In the genomic region with DNA sequence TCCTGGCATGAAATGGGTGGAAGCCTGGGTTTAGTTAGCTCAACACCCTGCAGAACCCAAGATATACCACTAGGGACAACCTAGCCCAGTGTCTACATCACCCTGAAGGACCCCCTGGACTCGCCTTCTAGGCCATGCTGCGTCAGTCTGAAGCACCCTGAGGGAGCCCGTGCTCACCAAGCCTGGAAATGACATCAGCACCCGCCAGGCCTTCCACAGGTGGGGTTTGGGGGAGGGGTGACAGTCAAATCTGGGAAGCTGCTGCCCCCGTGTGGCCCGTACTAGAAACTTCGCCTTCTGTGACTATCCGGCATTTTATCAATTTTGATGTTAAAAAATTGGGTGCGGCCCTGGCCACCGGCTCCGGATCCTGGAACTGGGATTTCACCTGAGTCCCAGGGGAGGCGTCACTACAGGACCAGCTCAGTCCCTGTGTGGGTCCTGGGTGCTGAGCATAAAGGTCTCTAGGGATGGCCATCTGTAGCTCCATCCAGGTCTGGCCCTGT, we compare ENCODE assay signal across 8 mouse cellular contexts. TPM values are rescaled to one million over a fixed set of nuclear protein-coding genes. Genes with fewer than 3 reads are reported as not detected.
DNase-seq lines count a peak whose midpoint lies in the region; ATAC-seq and TF ChIP-seq lines count a peak whose summit lies in the region.

No protein-coding gene starts in this region.

- intact Hi-C loops in gastrocnemius, postnatal 14 days (cut with DNase I; ENCODE audit: low total_unique reads): loop anchor here (5.0 kb wide), 1 partner anchor 49 kb away; a partner anchor contains a TSS
- intact Hi-C loops in left cerebral cortex, postnatal 10 days (cut with DNase I): loop anchor here (10.0 kb wide), 1 partner anchor 53 kb away; a partner anchor contains a TSS

- no peak overlapping the region for H3K4me3 ChIP-seq in cortical plate, adult 2 months (ENCODE audit: insufficient read depth, low read length)

- TF ChIP-seq POLR2A in cortical plate, adult 2 months (IDR thresholded peaks at IDR 0.05; ENCODE audit: extremely low read depth, insufficient read depth, low read length): no peak

- peaks cover 2% of the 10 kb centered on the region; the same call in 1 of the 2 replicates for H3K4me1 ChIP-seq in cortical plate, adult 2 months (ENCODE audit: control insufficient read depth, insufficient read depth, low read length)

- peak; percentile 92 for ATAC-seq in inflammation-experienced regulatory T-cells, adult 6 months
- peak; percentile 73 for ATAC-seq in megakaryocyte progenitor cell, adult 5-6 weeks (replicated peaks; ENCODE audit: poor library complexity)

- peak; percentile 86 for DNase-seq in adrenal gland, adult 2 months
- peak; percentile 86 for DNase-seq in gastrocnemius, postnatal 14 days
- DNase-seq in left cerebral cortex, postnatal 10 days (ENCODE audit: extremely low spot score in 1 of 2, low spot score in 2 of 2): peak; percentile 86 to 92
- DNase-seq in right cerebral cortex, postnatal 25 days: peak; percentile 78
- peak; percentile 82 to 86 for DNase-seq in urinary bladder, postnatal 4 days (ENCODE audit: low spot score in 2 of 2)

- H3K27ac ChIP-seq in cortical plate, adult 2 months (ENCODE audit: insufficient read depth, low read length): no peak overlapping the region

- peak; percentile 76 for TF ChIP-seq CTCF in cortical plate, adult 2 months (IDR thresholded peaks at IDR 0.05; ENCODE audit: extremely low read depth, insufficient read depth, low read length)

RNA-seq across cellular contexts. Expression of a gene that starts 6.7 kb away (rescaled TPM):
- total RNA-seq in adrenal gland, adult 2 months (2021): 10 to 100 TPM; 76.6 to 86.0 TPM
- polyA plus RNA-seq in adrenal gland, adult 2 months (2012; rRNA removed): 122 and 124 TPM in 2 replicates
- polyA plus RNA-seq in cortical plate, adult 2 months (2012; rRNA removed): 147 and 154 TPM in 2 replicates
- 10 to 100 TPM; 31.6 to 34.6 TPM for total RNA-seq in gastrocnemius, postnatal 14 days (2021)
- polyA plus RNA-seq in inflammation-experienced regulatory T-cells, adult 6 months (2017; shearing (Covaris generic)): 10 to 100 TPM; 26.5 to 29.4 (median 28.7) TPM
- total RNA-seq in left cerebral cortex, postnatal 10 days (2021): 100 to 1,000 TPM; 111 to 118 TPM
- total RNA-seq in megakaryocyte progenitor cell, adult 5-6 weeks (2015): 5.4 and 6.0 TPM in 2 replicates
- total RNA-seq in megakaryocyte progenitor cell, adult 5-6 weeks (2017): 7.6 and 10.2 TPM in 2 replicates

RNA-seq across cellular contexts. Expression of a gene that starts 7.6 kb away (rescaled TPM):
- total RNA-seq in adrenal gland, adult 2 months (2021): 1,000 to 10,000 TPM; 1,028 to 1,195 TPM
- 3,784 and 4,442 TPM in 2 replicates for polyA plus RNA-seq in adrenal gland, adult 2 months (2012; rRNA removed)
- 897 and 916 TPM in 2 replicates for polyA plus RNA-seq in cortical plate, adult 2 months (2012; rRNA removed)
- 100 to 1,000 TPM; 660 to 698 TPM for total RNA-seq in gastrocnemius, postnatal 14 days (2021)
- polyA plus RNA-seq in inflammation-experienced regulatory T-cells, adult 6 months (2017; shearing (Covaris generic)): 100 to 1,000 TPM in 2 of 3 experiments, 10 to 100 TPM in 1; 82.5 to 118 (median 109) TPM
- total RNA-seq in left cerebral cortex, postnatal 10 days (2021): 100 to 1,000 TPM; 542 to 558 TPM
- total RNA-seq in megakaryocyte progenitor cell, adult 5-6 weeks (2015): 197 and 225 TPM in 2 replicates
- total RNA-seq in megakaryocyte progenitor cell, adult 5-6 weeks (2017): 178 and 191 TPM in 2 replicates

RNA-seq across cellular contexts. Expression of a gene that starts 22.7 kb away (rescaled TPM):
- total RNA-seq in adrenal gland, adult 2 months (2021): 10 to 100 TPM; 50.4 to 51.0 TPM
- polyA plus RNA-seq in adrenal gland, adult 2 months (2012; rRNA removed): 417 and 691 TPM in 2 replicates
- 97.8 and 112 TPM in 2 replicates for polyA plus RNA-seq in cortical plate, adult 2 months (2012; rRNA removed)
- total RNA-seq in gastrocnemius, postnatal 14 days (2021): 1 to 10 TPM; 4.3 to 4.4 TPM
- 1 to 10 TPM in 2 of 3 experiments, not detected in 1; 1.4 TPM for polyA plus RNA-seq in inflammation-experienced regulatory T-cells, adult 6 months (2017; shearing (Covaris generic))
- total RNA-seq in left cerebral cortex, postnatal 10 days (2021): 10 to 100 TPM; 20.9 to 22.4 TPM
- total RNA-seq in megakaryocyte progenitor cell, adult 5-6 weeks (2015): 0.95 and 1.5 TPM in 2 replicates
- 0.08 and 3.5 TPM in 2 replicates for total RNA-seq in megakaryocyte progenitor cell, adult 5-6 weeks (2017)

RNA-seq across cellular contexts. Expression of a gene that starts 27.6 kb away (rescaled TPM):
- 1 to 10 TPM; 1.1 to 2.2 TPM for total RNA-seq in adrenal gland, adult 2 months (2021)
- 1.4 and 1.9 TPM in 2 replicates for polyA plus RNA-seq in adrenal gland, adult 2 months (2012; rRNA removed)
- polyA plus RNA-seq in cortical plate, adult 2 months (2012; rRNA removed): 3.4 and 3.9 TPM in 2 replicates
- 1 to 10 TPM in 1 of 2 experiments, under 1 TPM in 1; 0.60 to 1.2 TPM for total RNA-seq in gastrocnemius, postnatal 14 days (2021)
- 100 to 1,000 TPM in 1 of 3 experiments, 10 to 100 TPM in 2; 23.1 to 102 (median 24.3) TPM for polyA plus RNA-seq in inflammation-experienced regulatory T-cells, adult 6 months (2017; shearing (Covaris generic))
- total RNA-seq in left cerebral cortex, postnatal 10 days (2021): 1 to 10 TPM; 2.3 to 2.9 TPM
- total RNA-seq in megakaryocyte progenitor cell, adult 5-6 weeks (2015): 29.4 and 31.9 TPM in 2 replicates
- total RNA-seq in megakaryocyte progenitor cell, adult 5-6 weeks (2017): 28.7 and 28.9 TPM in 2 replicates

RNA-seq across cellular contexts. Expression of a gene that starts 49.2 kb away (rescaled TPM):
- total RNA-seq in adrenal gland, adult 2 months (2021): 10 to 100 TPM; 24.0 to 59.6 TPM
- 49.5 and 90.8 TPM in 2 replicates for polyA plus RNA-seq in adrenal gland, adult 2 months (2012; rRNA removed)
- 21.2 and 25.3 TPM in 2 replicates for polyA plus RNA-seq in cortical plate, adult 2 months (2012; rRNA removed)
- 1 to 10 TPM; 2.4 to 4.4 TPM for total RNA-seq in gastrocnemius, postnatal 14 days (2021)
- polyA plus RNA-seq in inflammation-experienced regulatory T-cells, adult 6 months (2017; shearing (Covaris generic)): 1 to 10 TPM in 2 of 3 experiments, under 1 TPM in 1; 0.99 to 1.9 (median 1.7) TPM
- total RNA-seq in left cerebral cortex, postnatal 10 days (2021): 1 to 10 TPM in 1 of 2 experiments, under 1 TPM in 1; 0.93 to 3.0 TPM
- total RNA-seq in megakaryocyte progenitor cell, adult 5-6 weeks (2015): 15.4 and 18.4 TPM in 2 replicates
- total RNA-seq in megakaryocyte progenitor cell, adult 5-6 weeks (2017): 3.5 and 13.3 TPM in 2 replicates

Comparison
In these comparisons a context has a peak if more than half of its experiments do, and no peak if none do; other contexts are left out.
1. RNA of a gene that starts 22.7 kb away (total RNA-seq): 50.4 to 51.0 TPM in adrenal gland, adult 2 months and 20.9 to 22.4 TPM in left cerebral cortex, postnatal 10 days; 4.3 to 4.4 TPM in gastrocnemius, postnatal 14 days and 0.08 to 3.5 TPM in megakaryocyte progenitor cell, adult 5-6 weeks; every median in the first group is over 4 times any median in the second.
2. Peak in every context shown above with its lines, with median percentiles within 50 percentile points of each other: DNase-seq.